Mouse (Mus musculus) stomach, postnatal 0 days (tissue): ENCODE measurements around the gene Trub2. TPM values are rescaled to one million over a fixed set of nuclear protein-coding genes. Genes with fewer than 3 reads are reported as not detected.

Experiments
- ATAC-seq: fragments of 200-750 bp; cut with Nextera tagmentation; 2 replicates; pipeline ENCODE4 v1.8.0; 2017; ENCODE audit not compliant: low FRiP score, low TSS enrichment
- DNase-seq: peaks from one replicate; pipeline ENCODE4 v3.0.0-alpha.2; 2016; ENCODE audit warnings: low spot score
- H3K27ac ChIP-seq: fragments of 300-500 bp; sonication (generic); replicated peaks from 2 replicates; pipeline ENCODE4 v1.5.1; 2014; ENCODE audit warnings: mild to moderate bottlenecking, control low read depth
- H3K27me3 ChIP-seq: fragments of 300-500 bp; sonication (generic); 2 replicates; pipeline ENCODE4 v1.6.1; 2014; ENCODE audit warnings: low read length; ENCODE audit not compliant: control insufficient read depth, insufficient read depth
- H3K36me3 ChIP-seq: fragments of 300-500 bp; sonication (generic); 2 replicates; pipeline ENCODE4 v1.6.1; 2014; ENCODE audit warnings: low read length, mixed read lengths; ENCODE audit not compliant: control insufficient read depth, insufficient read depth
- H3K4me1 ChIP-seq: fragments of 300-500 bp; sonication (generic); replicated peaks from 2 replicates; pipeline ENCODE4 v1.6.1; 2014; ENCODE audit warnings: antibody characterized with exemption; ENCODE audit not compliant: control insufficient read depth, insufficient read depth
- H3K4me2 ChIP-seq: fragments of 300-500 bp; sonication (generic); replicated peaks from 2 replicates; pipeline ENCODE4 v1.6.1; 2014; ENCODE audit warnings: low read depth, mild to moderate bottlenecking, control low read depth, moderate library complexity
- H3K4me3 ChIP-seq: fragments of 300-500 bp; sonication (generic); 2 replicates; pipeline ENCODE4 v1.5.1; 2014; ENCODE audit warnings: low read depth, low read length, control low read depth
- H3K9ac ChIP-seq: fragments of 300-500 bp; sonication (generic); 2 replicates; pipeline ENCODE4 v1.6.1; 2014; ENCODE audit warnings: mild to moderate bottlenecking, low read length, control low read depth, mixed read lengths
- H3K9me3 ChIP-seq: fragments of 300-500 bp; sonication (generic); 2 replicates; pipeline ENCODE4 v1.6.1; 2016; ENCODE audit warnings: low read length; ENCODE audit not compliant: control insufficient read depth
- CTCF ChIP-seq: IDR thresholded peaks from 2 replicates; pipeline ENCODE4 v1.5.1; 2016; ENCODE audit warnings: antibody characterized with exemption, low read depth, mild to moderate bottlenecking, moderate library complexity
- EP300 ChIP-seq: optimal IDR thresholded peaks from 2 replicates; pipeline ENCODE3; 2016; ENCODE audit warnings: antibody characterized with exemption
- WGBS: fragments of 180-500 bp; shearing (Covaris S2); extraction: QIAGEN DNeasy Blood & Tissue Kit; methylation state at CpG from one replicate; pipeline ENCODE4 v1.1.7; 2014; 5-methylcytosine and 5-hydroxymethylcytosine counted together
- polyA plus RNA-seq: library from polyadenylated mRNA; unstranded; fragments of >200 nt; fragmentation: Nextera tagmentation; extraction: Ambion mirVana; gene quantifications from 2 replicates; pipeline ENCODE4 v1.2.1, GENCODE M21; 2015

Trub2 gene
- polyA plus RNA-seq, 1 experiment from 2014 or later, result 14.7 TPM

DNA sequence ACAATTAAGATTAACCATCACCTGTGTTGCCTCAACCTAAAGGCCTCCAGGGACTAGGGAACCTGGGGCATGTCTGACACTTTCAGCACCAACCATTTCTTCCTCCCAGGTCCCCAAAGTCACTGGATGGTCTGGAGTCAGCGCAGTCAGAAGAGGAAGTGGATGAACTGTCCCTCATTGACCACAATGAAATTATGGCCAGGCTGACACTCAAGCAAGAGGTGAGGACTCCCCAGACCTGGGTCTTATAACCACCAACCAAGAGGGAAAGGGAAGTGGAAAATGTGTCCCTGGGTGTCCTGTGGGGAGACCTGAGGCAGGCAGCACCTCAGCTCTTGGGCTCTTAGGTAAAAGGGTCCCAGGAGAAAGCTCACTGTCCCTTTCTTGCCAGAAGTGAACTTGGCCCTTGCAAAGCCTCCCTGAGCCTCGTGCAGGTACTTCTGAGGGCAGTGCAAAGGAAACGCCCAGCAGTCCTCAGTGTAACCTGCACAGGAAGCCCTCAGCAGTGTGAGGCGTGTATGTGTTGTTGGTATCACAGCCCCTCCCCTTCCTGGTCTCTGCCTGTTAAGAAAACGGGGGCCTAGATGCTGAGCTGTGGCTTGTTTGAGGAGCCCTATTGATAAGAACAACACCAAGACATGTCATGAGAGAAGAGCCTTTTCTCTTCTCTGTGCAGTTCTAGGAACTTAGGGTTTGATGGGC lies 63.5 kb downstream of the Trub2 start:
- Histone ChIP-seq H3K4me2 (no peak overlapping the region), H3K36me3 (peaks cover 27% of the 10 kb centered on the region), H3K27me3 (no peaks in the 10 kb centered on the region), H3K4me1 (no peaks in the 10 kb centered on the region), H3K9ac (no peak overlapping the region), H3K27ac (no peak overlapping the region), H3K4me3 (no peak overlapping the region), H3K9me3 (no peaks in the 10 kb centered on the region)
- TF ChIP-seq EP300, result no peak
- DNase-seq (no peak), ATAC-seq (no peak)
- 47% methylated on average over 5 of the region's 5 CpGs for WGBS

DNA sequence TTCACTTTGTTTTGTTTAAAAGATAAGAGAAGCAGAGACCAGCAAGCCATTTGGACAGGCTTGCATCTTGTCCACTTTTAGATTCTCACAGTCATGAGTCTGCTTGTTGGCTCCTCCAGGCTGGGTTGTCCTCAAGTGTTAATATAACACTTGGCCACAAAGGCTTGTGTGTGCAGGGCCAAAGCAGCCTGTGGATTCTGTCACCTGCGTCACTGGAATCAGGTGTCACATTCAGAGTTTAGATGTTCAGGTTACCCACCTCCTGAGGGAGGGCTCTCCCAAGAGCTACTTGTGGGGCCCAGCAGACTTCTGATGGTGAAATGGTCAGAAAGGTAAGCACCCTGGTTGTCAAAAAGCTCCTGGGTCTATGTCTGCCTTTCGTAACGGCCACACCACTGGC lies 65.2 kb downstream of the Trub2 start:
- ATAC-seq, result no peak
- Histone ChIP-seq H3K4me3 (no peak overlapping the region), H3K4me1 (no peaks in the 10 kb centered on the region), H3K9me3 (no peaks in the 10 kb centered on the region), H3K27me3 (no peaks in the 10 kb centered on the region), H3K4me2 (no peak overlapping the region), H3K27ac (no peak overlapping the region), H3K36me3 (peaks cover 27% of the 10 kb centered on the region), H3K9ac (no peak overlapping the region)
- TF ChIP-seq CTCF (no peak), EP300 (no peak)
- 93% methylated on average over 3 of the region's 3 CpGs for WGBS
- no peak for DNase-seq

GRCm38 (mm10) chr2:29718581-29718980 lies 69.7 kb downstream of the Trub2 start:
- H3K9me3 ChIP-seq, result no peaks in the 10 kb centered on the region
- ATAC-seq (no peak), DNase-seq (no peak)
- H3K27me3 ChIP-seq, result no peaks in the 10 kb centered on the region
- H3K4me3 ChIP-seq, result no peak overlapping the region
- 82% methylated on average over 5 of the region's 5 CpGs for WGBS
- no peak for TF ChIP-seq EP300
- TF ChIP-seq CTCF, result no peak
- H3K4me1 ChIP-seq, result no peaks in the 10 kb centered on the region; the same call in 1 of the 2 replicates
- peaks cover 13% of the 10 kb centered on the region for H3K36me3 ChIP-seq
- no peak overlapping the region for H3K4me2 ChIP-seq
- H3K9ac ChIP-seq, result no peak overlapping the region
- no peak overlapping the region for H3K27ac ChIP-seq

DNA sequence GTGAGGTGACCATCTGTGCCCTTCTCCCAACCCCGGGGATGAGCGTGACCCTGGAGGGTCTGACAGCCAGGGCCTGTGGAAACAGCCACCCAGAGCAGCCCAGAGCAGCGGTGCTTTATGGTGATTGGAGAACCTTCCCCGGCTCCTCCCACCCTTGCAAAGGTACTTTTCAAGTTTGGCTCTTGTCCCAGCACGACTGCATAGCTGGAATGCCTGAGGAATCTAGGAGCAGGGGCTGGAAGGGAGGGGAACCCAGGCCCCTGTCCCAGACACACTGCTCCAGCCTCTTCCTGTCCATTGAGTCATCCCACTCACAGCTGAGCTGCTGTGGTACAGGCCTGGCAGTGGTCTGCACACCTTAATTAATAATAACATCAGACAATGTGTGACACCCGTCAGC lies 71.6 kb downstream of the Trub2 start:
- peak overlapping the region; percentile 78 for H3K27ac ChIP-seq
- TF ChIP-seq EP300 (no peak), CTCF (no peak)
- 12% methylated on average over 6 of the region's 6 CpGs for WGBS
- no peaks in the 10 kb centered on the region for H3K27me3 ChIP-seq
- no peak overlapping the region for H3K4me2 ChIP-seq
- H3K9me3 ChIP-seq, result no peaks in the 10 kb centered on the region
- peak; percentile 79 for ATAC-seq
- no peak overlapping the region for H3K4me3 ChIP-seq
- H3K9ac ChIP-seq, result no peak overlapping the region
- peak; percentile 48 for DNase-seq
- peaks cover 9% of the 10 kb centered on the region for H3K36me3 ChIP-seq
- H3K4me1 ChIP-seq, result no peaks in the 10 kb centered on the region; the same call in 1 of the 2 replicates

DNA sequence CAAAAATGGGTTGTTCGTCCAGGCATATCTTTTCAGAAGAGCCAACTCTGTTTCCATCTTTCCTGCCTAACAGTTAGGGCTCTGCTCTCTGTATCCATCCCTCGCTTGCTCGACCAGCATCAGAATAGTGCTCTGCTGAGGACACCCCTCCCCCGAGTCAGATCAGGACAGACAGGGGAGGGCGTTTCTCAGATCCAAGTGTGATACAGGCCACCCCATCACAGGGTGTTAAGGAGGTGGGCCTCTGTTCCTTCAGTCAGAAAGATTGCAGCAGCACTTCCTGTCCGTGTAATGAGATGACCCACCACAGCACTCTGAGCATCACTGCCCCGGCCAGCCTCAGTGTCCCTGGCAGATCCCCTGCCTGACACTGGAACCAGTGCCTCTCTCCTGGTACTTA lies 72.2 kb downstream of the Trub2 start:
- H3K36me3 ChIP-seq, result peaks cover 11% of the 10 kb centered on the region
- TF ChIP-seq EP300 (no peak), CTCF (no peak)
- no peaks in the 10 kb centered on the region; the same call in 1 of the 2 replicates for H3K4me1 ChIP-seq
- H3K27me3 ChIP-seq, result no peaks in the 10 kb centered on the region
- no peak overlapping the region for H3K4me2 ChIP-seq
- H3K9ac ChIP-seq, result no peak overlapping the region
- ATAC-seq (no peak), DNase-seq (no peak)
- H3K27ac ChIP-seq, result peak overlapping the region; percentile 78
- WGBS, result 30% methylated on average over 7 of the region's 7 CpGs
- H3K4me3 ChIP-seq, result no peak overlapping the region
- no peaks in the 10 kb centered on the region for H3K9me3 ChIP-seq

GRCm38 (mm10) chr2:29714127-29714526 lies 74.2 kb downstream of the Trub2 start:
- Histone ChIP-seq H3K4me2 (no peak overlapping the region), H3K27me3 (no peaks in the 10 kb centered on the region), H3K4me1 (no peaks in the 10 kb centered on the region; the same call in 1 of the 2 replicates), H3K4me3 (no peak overlapping the region), H3K9me3 (no peaks in the 10 kb centered on the region), H3K9ac (no peak overlapping the region), H3K36me3 (peaks cover 9% of the 10 kb centered on the region; the same call in 1 of the 2 replicates), H3K27ac (no peak overlapping the region)
- 74% methylated on average over 5 of the region's 5 CpGs for WGBS
- ATAC-seq (no peak), DNase-seq (no peak)
- no peak for TF ChIP-seq CTCF
- TF ChIP-seq EP300, result no peak
